Mouse (Mus musculus): ENCODE measurements around the gene Wdr62. TPM values are rescaled to one million over a fixed set of nuclear protein-coding genes. Genes with fewer than 3 reads are reported as not detected.

The Wdr62 gene
- polyA plus RNA-seq, 1 experiment from 2014 or later, result 5.9 TPM

GRCm38 (mm10) chr7:30296816-30297215 is 16.6 kb upstream of the Wdr62 start:
- WGBS, result 94% methylated on average over 15 of the region's 15 CpGs
- no peaks in the 10 kb centered on the region for H3K9me3 ChIP-seq
- H3K36me3 ChIP-seq, result peaks cover 82% of the 10 kb centered on the region
- H3K4me3 ChIP-seq (replicated peaks), result no peak overlapping the region
- no peaks in the 10 kb centered on the region for H3K27me3 ChIP-seq
- H3K9ac ChIP-seq (replicated peaks), result no peak overlapping the region
- H3K27ac ChIP-seq, result no peak overlapping the region
- H3K4me2 ChIP-seq (replicated peaks), result no peak overlapping the region
- H3K4me1 ChIP-seq (replicated peaks), result peaks cover 32% of the 10 kb centered on the region
- no peak for ATAC-seq

DNA sequence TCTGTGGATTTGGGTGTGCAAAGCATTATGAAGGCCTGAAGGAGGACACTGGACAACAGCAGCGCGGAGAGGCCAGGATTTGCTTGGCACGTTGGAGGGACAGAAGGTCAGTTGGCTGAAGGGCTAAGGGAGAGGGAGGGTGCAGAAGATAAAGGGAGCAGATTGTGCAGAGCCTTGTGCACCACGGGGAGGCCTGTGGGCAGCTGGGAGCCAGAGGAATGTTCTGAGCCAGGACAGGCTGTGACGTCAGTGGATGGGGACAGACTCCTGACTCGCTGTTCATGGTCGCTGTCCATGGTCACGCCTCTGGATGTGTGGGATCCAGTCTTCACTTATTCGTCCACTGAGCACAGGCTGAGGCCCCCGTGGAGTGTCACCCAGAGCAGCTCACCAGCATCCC is 14.9 kb upstream of the Wdr62 start:
- Histone ChIP-seq H3K27me3 (no peaks in the 10 kb centered on the region), H3K27ac (no peak overlapping the region), H3K36me3 (peaks cover 67% of the 10 kb centered on the region), H3K9ac (replicated peaks) (peak overlapping the region; percentile 25; the same call in 1 of the 2 replicates), H3K4me2 (replicated peaks) (no peak overlapping the region), H3K4me1 (replicated peaks) (peaks cover 39% of the 10 kb centered on the region), H3K9me3 (no peaks in the 10 kb centered on the region), H3K4me3 (replicated peaks) (no peak overlapping the region)
- WGBS, result 72% methylated on average over 10 of the region's 10 CpGs
- no peak for ATAC-seq

DNA sequence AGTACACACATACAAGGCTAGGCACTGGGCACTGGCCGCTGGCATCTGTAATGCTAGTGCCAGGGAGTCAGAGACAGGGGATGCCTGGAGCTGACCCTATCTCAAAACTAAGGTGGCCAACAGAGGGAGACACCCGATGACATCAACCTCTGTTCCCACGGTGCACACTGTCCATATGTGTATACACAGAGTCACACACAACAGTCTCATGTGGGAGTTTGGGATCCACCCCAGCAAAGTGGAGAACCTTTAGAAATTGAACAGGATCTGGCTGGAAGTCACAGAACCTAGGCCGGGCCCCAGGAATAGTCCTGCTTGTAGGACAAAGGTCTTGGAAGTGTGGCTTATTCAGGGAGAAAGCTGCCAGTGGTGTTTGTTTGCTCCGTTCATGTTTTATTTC is 14.1 kb upstream of the Wdr62 start:
- peaks cover 59% of the 10 kb centered on the region for H3K36me3 ChIP-seq
- no peak overlapping the region for H3K4me3 ChIP-seq (replicated peaks)
- peaks cover 47% of the 10 kb centered on the region for H3K4me1 ChIP-seq (replicated peaks)
- peak overlapping the region; percentile 19; the same call in 1 of the 2 replicates for H3K4me2 ChIP-seq (replicated peaks)
- peak overlapping the region; percentile 32; the same call in 1 of the 2 replicates for H3K9ac ChIP-seq (replicated peaks)
- H3K27ac ChIP-seq, result no peak overlapping the region
- WGBS, result 86% methylated on average over 5 of the region's 5 CpGs
- no peaks in the 10 kb centered on the region for H3K27me3 ChIP-seq
- no peak for ATAC-seq
- no peaks in the 10 kb centered on the region for H3K9me3 ChIP-seq

DNA sequence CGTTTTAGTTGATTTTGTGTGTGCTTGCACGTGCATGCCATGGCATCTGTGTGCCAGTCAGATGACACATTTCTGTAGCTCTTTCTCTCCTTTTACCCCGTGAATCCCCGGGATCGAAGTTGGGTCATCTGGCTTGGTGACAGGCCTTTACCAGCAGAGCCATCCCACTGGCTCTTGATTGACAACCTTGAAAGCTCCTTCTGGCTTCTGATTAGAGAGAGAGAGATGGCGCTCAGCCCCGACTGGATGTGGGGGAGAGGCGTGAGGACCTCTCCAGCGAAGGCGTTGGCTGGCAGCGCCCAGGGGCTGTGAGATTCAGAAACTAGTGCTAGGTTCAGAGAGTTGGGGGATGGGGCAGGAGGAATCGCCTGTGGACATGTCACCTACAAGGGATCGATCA is 13.6 kb upstream of the Wdr62 start:
- no peak for ATAC-seq
- H3K9ac ChIP-seq (replicated peaks), result peak overlapping the region; percentile 32; the same call in 1 of the 2 replicates
- H3K27ac ChIP-seq, result no peak overlapping the region
- 0 out of 2 replicates have a peak, but pooled peaks cover 3% of the 10 kb centered on the region for H3K27me3 ChIP-seq
- 82% methylated on average over 13 of the region's 13 CpGs for WGBS
- no peak overlapping the region for H3K4me3 ChIP-seq (replicated peaks)
- peaks cover 48% of the 10 kb centered on the region for H3K4me1 ChIP-seq (replicated peaks)
- peak overlapping the region; percentile 19 for H3K4me2 ChIP-seq (replicated peaks)
- no peaks in the 10 kb centered on the region for H3K9me3 ChIP-seq
- H3K36me3 ChIP-seq, result peaks cover 54% of the 10 kb centered on the region

GRCm38 (mm10) chr7:30291215-30292131 is 11.3 kb upstream of the Wdr62 start, which contains the start of gene Clip3:
Clip3 (plus strand) TSS chr7:30291728.
- 6% methylated on average over 35 of the region's 35 CpGs for WGBS
- peak; percentile 89 for ATAC-seq
- H3K36me3 ChIP-seq, result peaks cover 30% of the 10 kb centered on the region

DNA sequence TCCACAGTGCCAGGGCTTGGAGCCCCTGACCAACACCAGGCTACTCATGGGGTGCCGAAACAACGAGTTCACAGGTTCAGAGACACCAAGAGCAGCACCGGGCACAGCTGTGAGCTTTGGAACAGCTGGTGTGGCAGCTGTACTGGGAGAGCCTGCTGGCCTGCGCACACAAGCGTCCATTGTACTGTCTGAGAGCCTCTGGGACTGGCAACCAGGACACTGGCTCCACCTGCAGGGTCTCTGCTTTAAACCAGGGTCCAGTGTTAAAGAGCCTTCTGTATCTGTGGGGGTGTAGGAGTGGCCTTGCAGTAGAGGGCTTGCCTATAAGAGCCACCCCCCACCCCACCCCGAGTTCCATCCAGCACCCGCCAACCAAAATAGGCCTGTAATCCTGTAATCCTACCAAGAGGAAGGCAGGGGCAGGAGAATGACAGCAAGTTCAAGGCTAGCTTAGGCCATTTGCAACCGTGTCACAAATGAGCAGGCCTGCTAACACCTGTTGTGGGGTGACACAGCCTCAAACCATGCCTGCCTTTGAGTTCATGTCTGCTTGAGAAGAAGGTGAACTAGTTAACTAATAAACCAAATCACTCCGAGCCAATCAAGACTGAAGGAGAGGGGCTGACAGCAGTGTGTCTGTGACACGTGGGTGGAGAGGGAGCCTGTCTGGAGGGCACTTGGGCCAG is 9.6 kb upstream of the Wdr62 start:
- no peak overlapping the region for H3K4me2 ChIP-seq (replicated peaks)
- peaks cover 43% of the 10 kb centered on the region for H3K4me1 ChIP-seq (replicated peaks)
- H3K4me3 ChIP-seq (replicated peaks), result no peak overlapping the region
- no peaks in the 10 kb centered on the region for H3K9me3 ChIP-seq
- WGBS, result 48% methylated on average over 10 of the region's 10 CpGs
- H3K36me3 ChIP-seq, result peaks cover 14% of the 10 kb centered on the region
- H3K27me3 ChIP-seq, result 0 out of 2 replicates have a peak, but pooled peaks cover 4% of the 10 kb centered on the region
- H3K27ac ChIP-seq, result no peak overlapping the region
- 0 out of 2 replicates have a peak, but pooled peaks have one; percentile 3 for ATAC-seq
- no peak overlapping the region; the same call in 1 of the 2 replicates for H3K9ac ChIP-seq (replicated peaks)

More at GRCm38 (mm10) chr7:30291215-30292131, 11.3 kb upstream of the Wdr62 start, which contains the start of gene Clip3:
- Histone ChIP-seq H3K4me3 (replicated peaks) (peak within 1 kb of the TSS; percentile 97), H3K4me1 (replicated peaks) (peaks cover 48% of the 10 kb centered on the region), H3K9ac (replicated peaks) (peak within 1 kb of the TSS; percentile 99), H3K4me2 (replicated peaks) (peak within 1 kb of the TSS; percentile 96), H3K27me3 (0 out of 2 replicates have a peak, but pooled peaks cover 4% of the 10 kb centered on the region), H3K27ac (peak within 1 kb of the TSS; percentile 78), H3K9me3 (no peaks in the 10 kb centered on the region)

DNA sequence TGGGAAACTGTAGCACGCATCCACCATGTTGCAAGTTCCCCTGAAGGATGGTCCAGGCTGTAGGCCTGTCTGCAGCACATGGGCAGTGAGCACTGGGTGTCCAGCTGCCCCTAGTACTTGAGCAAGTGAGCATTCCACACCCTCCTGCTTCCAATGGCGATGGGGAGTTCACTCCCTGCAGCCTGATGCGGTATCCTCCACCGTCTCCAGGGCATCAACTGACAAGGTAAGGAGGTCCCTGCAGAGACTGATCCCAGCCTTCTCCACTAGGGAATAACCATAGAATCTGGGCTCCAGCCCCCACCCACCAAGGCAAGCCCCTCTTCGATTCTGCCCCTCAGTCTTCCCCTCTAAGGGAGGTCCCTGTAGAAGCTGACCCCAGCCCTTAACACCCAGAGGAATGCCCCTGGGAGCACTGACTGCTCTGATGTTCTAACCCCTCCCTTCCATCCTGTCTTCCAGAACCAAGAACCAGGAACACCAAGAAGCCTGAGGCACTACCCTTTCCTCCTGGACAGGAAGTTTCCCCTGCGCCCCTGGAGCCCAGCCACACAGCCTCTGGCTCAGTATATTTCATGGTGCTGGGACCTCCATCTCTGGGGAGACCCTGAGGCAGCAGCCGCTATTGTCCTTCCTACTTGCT is 9.0 kb upstream of the Wdr62 start:
- no peak overlapping the region for H3K27ac ChIP-seq
- H3K9ac ChIP-seq (replicated peaks), result no peak overlapping the region; the same call in 1 of the 2 replicates
- peaks cover 36% of the 10 kb centered on the region for H3K4me1 ChIP-seq (replicated peaks)
- H3K27me3 ChIP-seq, result 0 out of 2 replicates have a peak, but pooled peaks cover 4% of the 10 kb centered on the region
- 69% methylated on average over 7 of the region's 7 CpGs for WGBS
- ATAC-seq, result no peak
- no peak overlapping the region for H3K4me3 ChIP-seq (replicated peaks)
- H3K9me3 ChIP-seq, result no peaks in the 10 kb centered on the region
- H3K36me3 ChIP-seq, result peaks cover 8% of the 10 kb centered on the region
- H3K4me2 ChIP-seq (replicated peaks), result no peak overlapping the region

DNA sequence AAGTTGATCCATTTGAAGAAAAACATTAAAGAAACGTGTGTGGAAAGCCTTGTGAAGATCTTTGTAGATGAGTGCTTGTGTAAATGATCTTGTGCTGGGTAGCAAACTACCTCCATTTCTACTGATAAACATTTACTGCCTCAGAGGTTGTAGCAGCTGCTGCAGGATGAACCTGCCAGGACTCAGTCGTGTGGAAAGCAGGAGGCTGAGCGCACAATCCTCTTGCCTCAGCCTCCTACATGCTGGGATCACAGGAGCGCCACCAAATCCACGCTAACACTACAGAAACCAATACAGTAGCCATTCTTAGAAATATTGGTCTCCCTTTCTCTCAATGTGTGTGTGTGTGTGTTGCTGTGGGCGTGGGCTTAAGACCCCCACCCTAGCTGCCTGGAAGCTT is 7.8 kb upstream of the Wdr62 start:
- Histone ChIP-seq H3K27ac (no peak overlapping the region), H3K9ac (replicated peaks) (no peak overlapping the region), H3K4me3 (replicated peaks) (no peak overlapping the region), H3K36me3 (no peaks in the 10 kb centered on the region; the same call in 1 of the 2 replicates), H3K4me2 (replicated peaks) (no peak overlapping the region), H3K4me1 (replicated peaks) (peaks cover 26% of the 10 kb centered on the region), H3K9me3 (no peaks in the 10 kb centered on the region), H3K27me3 (0 out of 2 replicates have a peak, but pooled peaks cover 4% of the 10 kb centered on the region)
- no peak for ATAC-seq
- WGBS, result 73% methylated on average over 6 of the region's 6 CpGs

- Histone ChIP-seq H3K27me3 (0 out of 2 replicates have a peak, but pooled peaks cover 4% of the 10 kb centered on the region), H3K9ac (replicated peaks) (no peak overlapping the region), H3K4me1 (replicated peaks) (peaks cover 16% of the 10 kb centered on the region), H3K36me3 (no peaks in the 10 kb centered on the region), H3K4me3 (replicated peaks) (no peak overlapping the region), H3K9me3 (no peaks in the 10 kb centered on the region), H3K27ac (no peak overlapping the region), H3K4me2 (replicated peaks) (no peak overlapping the region)
- ATAC-seq, result no peak
- 71% methylated on average over 8 of the region's 8 CpGs for WGBS
These were observed 6.6 kb upstream of the Wdr62 start for GRCm38 (mm10) chr7:30286701-30287410.

DNA sequence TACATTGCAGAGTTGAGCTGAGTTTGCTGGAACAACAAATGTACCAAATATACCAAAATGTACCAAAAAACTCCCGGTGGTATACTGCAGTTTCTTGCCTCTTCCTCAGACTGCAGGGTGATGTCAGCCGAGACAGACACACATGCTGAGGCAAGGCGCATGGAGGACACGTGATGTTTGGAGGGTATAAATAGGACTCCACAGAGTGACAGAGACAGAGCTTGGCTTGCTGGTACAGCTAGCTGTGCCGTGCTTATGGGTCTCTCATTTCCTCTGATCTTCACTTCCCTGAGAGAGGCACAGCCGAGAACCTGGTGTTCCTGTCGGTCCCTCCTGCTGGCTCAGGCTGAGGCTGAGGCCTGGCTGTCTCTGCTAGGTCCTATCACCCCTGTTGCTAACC is 2.5 kb upstream of the Wdr62 start:
- Histone ChIP-seq H3K9ac (replicated peaks) (no peak overlapping the region), H3K36me3 (no peaks in the 10 kb centered on the region), H3K9me3 (no peaks in the 10 kb centered on the region), H3K27ac (no peak overlapping the region), H3K4me1 (replicated peaks) (peaks cover 19% of the 10 kb centered on the region), H3K4me3 (replicated peaks) (no peak overlapping the region), H3K27me3 (no peaks in the 10 kb centered on the region), H3K4me2 (replicated peaks) (no peak overlapping the region)
- ATAC-seq, result no peak
- 79% methylated on average over 7 of the region's 7 CpGs for WGBS

DNA sequence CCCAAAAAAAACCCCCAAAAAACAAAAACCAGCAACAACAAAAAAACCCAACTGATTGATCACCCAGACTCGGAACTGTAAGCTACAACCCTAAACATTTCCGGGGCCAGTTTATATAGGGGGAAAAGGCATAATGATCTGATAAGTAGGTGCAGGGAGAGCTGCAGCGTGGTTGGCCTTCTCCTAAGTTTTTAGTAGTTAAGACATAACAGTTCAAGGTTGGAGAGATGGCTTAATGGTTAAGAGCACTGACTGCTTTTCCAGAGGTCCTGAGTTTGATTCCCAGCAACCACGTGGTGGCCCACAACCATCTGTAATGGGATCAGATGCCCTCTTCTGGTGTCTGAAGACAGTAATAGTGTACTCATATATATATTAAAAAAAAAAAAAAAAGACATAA is 1.3 kb upstream of the Wdr62 start:
- peak overlapping the region; percentile 75; the same call in 1 of the 2 replicates for H3K4me3 ChIP-seq (replicated peaks)
- H3K36me3 ChIP-seq, result no peaks in the 10 kb centered on the region
- H3K9me3 ChIP-seq, result no peaks in the 10 kb centered on the region
- H3K27ac ChIP-seq, result no peak overlapping the region
- 76% methylated on average over 4 of the region's 4 CpGs for WGBS
- ATAC-seq, result no peak
- peaks cover 19% of the 10 kb centered on the region for H3K4me1 ChIP-seq (replicated peaks)
- H3K4me2 ChIP-seq (replicated peaks), result peak overlapping the region; percentile 92
- H3K27me3 ChIP-seq, result no peaks in the 10 kb centered on the region
- no peak overlapping the region for H3K9ac ChIP-seq (replicated peaks)
